Mouse (Mus musculus) spleen, adult 18-20 months (tissue): Measurements from ENCODE around the gene Osbpl10.

Experiments
- DNase-seq, 2 experiments: peaks; one replicate each; pipeline ENCODE4 v3.0.0; 2022; ENCODE audit warnings: mixed read lengths in 2 of 2

The Osbpl10 gene

GRCm38 (mm10) chr9:115034788-115035187, 56.4 kb downstream of the Osbpl10 start:
- no peak for DNase-seq

GRCm38 (mm10) chr9:115038215-115038614, 59.8 kb downstream of the Osbpl10 start:
- DNase-seq: no peak

- no peak for DNase-seq
Measured at GRCm38 (mm10) chr9:115038686-115039085, 60.3 kb downstream of the Osbpl10 start.

GRCm38 (mm10) chr9:115039245-115039644, 60.9 kb downstream of the Osbpl10 start:
- no peak for DNase-seq

GRCm38 (mm10) chr9:115042571-115042970, 64.2 kb downstream of the Osbpl10 start:
- no peak for DNase-seq

- DNase-seq: no peak
Measured at GRCm38 (mm10) chr9:115042971-115043706, 64.8 kb downstream of the Osbpl10 start.

- DNase-seq: peak; percentile 27 to 44
Measured at GRCm38 (mm10) chr9:115043881-115044770, 65.8 kb downstream of the Osbpl10 start.

- DNase-seq: no peak
Measured at GRCm38 (mm10) chr9:115045087-115045800, 66.9 kb downstream of the Osbpl10 start.

- no peak for DNase-seq
Measured at GRCm38 (mm10) chr9:115046701-115047100, 68.3 kb downstream of the Osbpl10 start.

GRCm38 (mm10) chr9:115048340-115048739, 70.0 kb downstream of the Osbpl10 start:
- DNase-seq: no peak

- no peak for DNase-seq
Measured at GRCm38 (mm10) chr9:115048861-115049260, 70.5 kb downstream of the Osbpl10 start.

GRCm38 (mm10) chr9:115049981-115050720, 71.8 kb downstream of the Osbpl10 start:
- DNase-seq: no peak

GRCm38 (mm10) chr9:115051976-115052375, 73.6 kb downstream of the Osbpl10 start:
- DNase-seq: no peak

GRCm38 (mm10) chr9:115053779-115054178, 75.4 kb downstream of the Osbpl10 start:
- DNase-seq: no peak

- no peak for DNase-seq
Measured at GRCm38 (mm10) chr9:115055041-115055830, 76.9 kb downstream of the Osbpl10 start.

GRCm38 (mm10) chr9:115058806-115059205, 80.4 kb downstream of the Osbpl10 start:
- no peak for DNase-seq

GRCm38 (mm10) chr9:115064834-115065233, 86.5 kb downstream of the Osbpl10 start:
- DNase-seq: no peak

- DNase-seq: no peak
Measured at GRCm38 (mm10) chr9:115067071-115067470, 88.7 kb downstream of the Osbpl10 start.

- no peak for DNase-seq
Measured at GRCm38 (mm10) chr9:115075191-115075590, 96.8 kb downstream of the Osbpl10 start.

- DNase-seq: peak; percentile 14 to 43
Measured at GRCm38 (mm10) chr9:115088295-115088993, 110.1 kb downstream of the Osbpl10 start.

GRCm38 (mm10) chr9:115089644-115090043, 111.3 kb downstream of the Osbpl10 start:
- no peak for DNase-seq
